ENCODE assay signal across 9 mouse cellular contexts in the genomic region with DNA sequence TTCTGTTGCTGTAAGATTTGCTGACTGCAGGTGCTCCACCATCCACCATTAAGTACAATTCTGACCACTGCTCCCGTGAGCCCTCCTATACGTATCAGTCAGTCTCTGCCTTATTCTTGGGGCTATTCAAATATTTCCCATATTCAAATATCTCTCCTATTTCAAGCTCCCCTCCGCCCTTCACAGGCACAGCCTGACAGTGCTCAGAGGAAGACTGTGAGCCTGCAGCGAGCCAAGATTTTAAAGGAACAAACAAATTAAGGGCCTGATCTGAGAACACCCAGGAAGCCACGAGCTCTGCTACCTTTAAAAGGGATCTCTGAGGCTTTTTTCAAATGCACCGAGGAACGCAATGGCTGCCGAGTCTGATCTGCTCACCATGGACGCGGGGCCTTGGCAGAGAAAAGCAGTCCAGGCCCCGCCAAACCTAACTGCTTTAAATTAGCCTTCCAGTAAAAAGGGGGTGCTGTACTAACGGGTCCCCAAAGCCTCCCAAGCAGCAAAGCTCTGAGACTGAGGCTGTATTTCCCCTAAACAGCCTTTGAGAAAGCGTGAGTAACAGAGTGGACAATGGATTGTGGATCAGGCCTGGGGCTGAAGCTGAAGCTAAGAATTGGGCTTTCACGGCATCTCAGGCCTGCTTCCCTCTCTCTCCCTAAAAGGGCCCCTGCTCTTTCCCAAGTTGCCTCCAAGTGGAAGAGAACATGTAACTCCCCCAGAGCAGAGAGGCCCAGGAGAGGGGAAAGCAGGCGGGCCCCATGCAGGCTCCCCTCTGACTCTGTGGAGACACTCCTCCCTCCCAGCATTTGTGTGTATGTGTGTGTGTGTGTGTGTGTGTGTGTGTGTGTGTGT. TPM values are rescaled to one million over a fixed set of nuclear protein-coding genes. Genes with fewer than 3 reads are reported as not detected.
A peak's percentile ranks its signal among the peaks of the same experiment; 100 is the strongest.
DNase-seq lines count a peak whose midpoint lies in the region; ATAC-seq and TF ChIP-seq lines count a peak whose summit lies in the region.
"Had no signal": no experiment of that assay in that cellular context is flagged by ENCODE, and none has a peak within 500 bp of the region (broad histone marks: within the 10 kb centered on the region; RNA-seq: fewer than 3 reads in every experiment).

No protein-coding gene starts in this region.

- peaks cover 17% of the 10 kb centered on the region for H3K4me1 ChIP-seq in kidney, adult 2 months (ENCODE audit: control insufficient read depth, insufficient read depth, low read length)
- peaks cover 6% of the 10 kb centered on the region for H3K4me1 ChIP-seq in embryonic facial prominence, embryonic 11.5 days (ENCODE audit: control insufficient read depth, insufficient read depth, low read length)
- peaks cover 69% of the 10 kb centered on the region for H3K4me1 ChIP-seq in hindbrain, embryonic 10.5 days (replicated peaks)
- H3K4me1 ChIP-seq in lung, embryonic 16.5 days (replicated peaks; ENCODE audit: control insufficient read depth, insufficient read depth, low read length) = peaks cover 50% of the 10 kb centered on the region
- H3K4me1 ChIP-seq in stomach, embryonic 14.5 days (ENCODE audit: control insufficient read depth, insufficient read depth, low read length) = peaks cover 62% of the 10 kb centered on the region

- 71% methylated on average over 15 of the region's 15 CpGs for WGBS in kidney, adult 2 months
- 33% methylated on average over 15 of the region's 15 CpGs for WGBS in embryonic facial prominence, embryonic 11.5 days
- WGBS in hindbrain, embryonic 10.5 days = 40% methylated on average over 15 of the region's 15 CpGs
- WGBS in lung, embryonic 16.5 days = 23% methylated on average over 15 of the region's 15 CpGs
- WGBS in stomach, embryonic 14.5 days = 20% methylated on average over 15 of the region's 15 CpGs

- no peaks in the 10 kb centered on the region for H3K36me3 ChIP-seq in kidney, adult 2 months (ENCODE audit: control insufficient read depth, insufficient read depth, low read length)
- no peaks in the 10 kb centered on the region for H3K36me3 ChIP-seq in embryonic facial prominence, embryonic 11.5 days (replicated peaks; ENCODE audit: control insufficient read depth, insufficient read depth, low read depth, low read length)
- no peaks in the 10 kb centered on the region for H3K36me3 ChIP-seq in hindbrain, embryonic 10.5 days
- H3K36me3 ChIP-seq in lung, embryonic 16.5 days (ENCODE audit: control insufficient read depth, insufficient read depth, low read length) = no peaks in the 10 kb centered on the region
- H3K36me3 ChIP-seq in stomach, embryonic 14.5 days (ENCODE audit: control insufficient read depth, insufficient read depth, low read length) = no peaks in the 10 kb centered on the region

- DNase-seq in kidney, adult 2 months = no peak
- DNase-seq in kidney, postnatal 25 days = no peak
- peak; percentile 68 for DNase-seq in embryonic facial prominence, embryonic 11.5 days (ENCODE audit: low spot score)
- DNase-seq in hindbrain, embryonic 10.5 days (ENCODE audit: low spot score) = peak; percentile 35
- DNase-seq in adrenal gland, postnatal 36 days = no peak
- DNase-seq in frontal cortex, postnatal 10 days (ENCODE audit: low spot score in 2 of 2) = no peak

- TF ChIP-seq CTCF in kidney, adult 2 months (conservative IDR thresholded peaks at IDR 0.05; ENCODE audit: insufficient read depth, insufficient read length, low read depth, low read length) = no peak

- no peak overlapping the region for H3K4me2 ChIP-seq in embryonic facial prominence, embryonic 11.5 days (ENCODE audit: low read depth, low read length)
- peak overlapping the region; percentile 3; the same call in 1 of the 2 replicates for H3K4me2 ChIP-seq in lung, embryonic 16.5 days (ENCODE audit: low read depth, low read length)
- peak overlapping the region; percentile 25 for H3K4me2 ChIP-seq in stomach, embryonic 14.5 days (replicated peaks; ENCODE audit: low read depth, low read length)

- no peaks in the 10 kb centered on the region for H3K27me3 ChIP-seq in kidney, adult 2 months (replicated peaks; ENCODE audit: control insufficient read depth, insufficient read depth, low read length)
- peaks cover 6% of the 10 kb centered on the region for H3K27me3 ChIP-seq in embryonic facial prominence, embryonic 11.5 days (ENCODE audit: control insufficient read depth, insufficient read depth, low read length)
- peaks cover 44% of the 10 kb centered on the region for H3K27me3 ChIP-seq in hindbrain, embryonic 10.5 days (ENCODE audit: insufficient read depth, poor library complexity, severe bottlenecking)
- H3K27me3 ChIP-seq in lung, embryonic 16.5 days (ENCODE audit: control insufficient read depth, insufficient read depth, low read depth, low read length) = no peaks in the 10 kb centered on the region
- H3K27me3 ChIP-seq in stomach, embryonic 14.5 days (ENCODE audit: control insufficient read depth, insufficient read depth, low read length) = no peaks in the 10 kb centered on the region

- no peak overlapping the region for H3K4me3 ChIP-seq in kidney, adult 2 months (ENCODE audit: insufficient read depth, low read depth, low read length)
- H3K4me3 ChIP-seq in embryonic facial prominence, embryonic 11.5 days (ENCODE audit: low read depth, low read length) = no peak overlapping the region
- no peak overlapping the region for H3K4me3 ChIP-seq in hindbrain, embryonic 10.5 days
- H3K4me3 ChIP-seq in lung, embryonic 16.5 days (ENCODE audit: low read length) = no peak overlapping the region
- H3K4me3 ChIP-seq in stomach, embryonic 14.5 days (ENCODE audit: low read depth, low read length) = no peak overlapping the region

- ATAC-seq in embryonic facial prominence, embryonic 11.5 days (replicated peaks; ENCODE audit: insufficient number of reproducible peaks, low FRiP score, low TSS enrichment, low read depth) = peak; percentile 35; the same call in 1 of the 2 replicates
- peak; percentile 79 for ATAC-seq in lung, embryonic 16.5 days (ENCODE audit: low read depth)
- peak; percentile 76 for ATAC-seq in stomach, embryonic 14.5 days (ENCODE audit: insufficient number of reproducible peaks, insufficient read depth, low FRiP score, low read depth)

- TF ChIP-seq POLR2A in kidney, adult 2 months (IDR thresholded peaks at IDR 0.05; ENCODE audit: low read depth, low read length) = no peak

- H3K9me3 ChIP-seq in embryonic facial prominence, embryonic 11.5 days (replicated peaks; ENCODE audit: control insufficient read depth, low read length) = no peaks in the 10 kb centered on the region
- H3K9me3 ChIP-seq in hindbrain, embryonic 10.5 days = no peaks in the 10 kb centered on the region
- H3K9me3 ChIP-seq in lung, embryonic 16.5 days (ENCODE audit: control insufficient read depth, low read length) = no peaks in the 10 kb centered on the region
- no peaks in the 10 kb centered on the region for H3K9me3 ChIP-seq in stomach, embryonic 14.5 days (ENCODE audit: control insufficient read depth, low read depth, low read length)

- H3K9ac ChIP-seq in embryonic facial prominence, embryonic 11.5 days (replicated peaks; ENCODE audit: low read length) = peak overlapping the region; percentile 59
- peak overlapping the region; percentile 36 for H3K9ac ChIP-seq in lung, embryonic 16.5 days (ENCODE audit: low read length)
- H3K9ac ChIP-seq in stomach, embryonic 14.5 days (replicated peaks; ENCODE audit: low read depth, low read length) = peak overlapping the region; percentile 43
- H3K9ac ChIP-seq: liver, embryonic 14.5 days had no signal

- H3K27ac ChIP-seq in kidney, adult 2 months (ENCODE audit: insufficient read depth, low read depth, low read length) = peak overlapping the region; percentile 45; the same call in 1 of the 2 replicates
- peak overlapping the region; percentile 69; the same call in 1 of the 2 replicates for H3K27ac ChIP-seq in embryonic facial prominence, embryonic 11.5 days (replicated peaks; ENCODE audit: low read depth, low read length)
- H3K27ac ChIP-seq in hindbrain, embryonic 10.5 days = peak overlapping the region; percentile 79
- peak overlapping the region; percentile 90 for H3K27ac ChIP-seq in lung, embryonic 16.5 days (ENCODE audit: low read length)
- H3K27ac ChIP-seq in stomach, embryonic 14.5 days (ENCODE audit: low read length) = peak overlapping the region; percentile 99
- H3K27ac ChIP-seq: liver, embryonic 14.5 days had no signal

RNA-seq across cellular contexts. Expression of a gene that starts 29.3 kb away (rescaled TPM):
- 11.2 and 14.2 TPM in 2 replicates for polyA plus RNA-seq in kidney, adult 2 months (2012; rRNA removed)
- polyA plus RNA-seq in embryonic facial prominence, embryonic 11.5 days (2014; fragmentation: Nextera tagmentation; extraction: Ambion mirVana) = 18.9 and 19.3 TPM in 2 replicates
- 15.4 and 19.5 TPM in 2 replicates for polyA plus RNA-seq in hindbrain, embryonic 10.5 days (2016; fragmentation: Nextera tagmentation; extraction: Ambion mirVana)
- 13.8 and 14.0 TPM in 2 replicates for polyA plus RNA-seq in lung, embryonic 16.5 days (2015; fragmentation: Nextera tagmentation; extraction: Ambion mirVana)
- 19.0 and 20.3 TPM in 2 replicates for polyA plus RNA-seq in stomach, embryonic 14.5 days (2014; fragmentation: Nextera tagmentation; extraction: Ambion mirVana)
- total RNA-seq in adrenal gland, postnatal 36 days (2021) = 1 to 10 TPM; 5.1 to 9.3 TPM

RNA-seq across cellular contexts. Expression of a gene that starts 48.0 kb away (rescaled TPM):
- polyA plus RNA-seq in kidney, adult 2 months (2012; rRNA removed) = 118 and 126 TPM in 2 replicates
- 64.8 and 67.9 TPM in 2 replicates for polyA plus RNA-seq in embryonic facial prominence, embryonic 11.5 days (2014; fragmentation: Nextera tagmentation; extraction: Ambion mirVana)
- polyA plus RNA-seq in hindbrain, embryonic 10.5 days (2016; fragmentation: Nextera tagmentation; extraction: Ambion mirVana) = 33.5 and 36.5 TPM in 2 replicates
- 66.2 and 72.0 TPM in 2 replicates for polyA plus RNA-seq in lung, embryonic 16.5 days (2015; fragmentation: Nextera tagmentation; extraction: Ambion mirVana)
- polyA plus RNA-seq in stomach, embryonic 14.5 days (2014; fragmentation: Nextera tagmentation; extraction: Ambion mirVana) = 103 and 107 TPM in 2 replicates
- total RNA-seq in adrenal gland, postnatal 36 days (2021) = 100 to 1,000 TPM; 102 to 158 TPM

Comparison
In these comparisons a context has a peak if more than half of its experiments do, and no peak if none do; other contexts are left out.
1. DNase-seq: peak in embryonic facial prominence, embryonic 11.5 days (single experiment) and hindbrain, embryonic 10.5 days (single experiment); none in kidney, adult 2 months (single experiment), kidney, postnatal 25 days (0 of 2), adrenal gland, postnatal 36 days (0 of 2) and frontal cortex, postnatal 10 days (0 of 2).
2. H3K27ac ChIP-seq: peak in every context shown above with its lines; median percentile 99 in stomach, embryonic 14.5 days; 90 in lung, embryonic 16.5 days; 79 in hindbrain, embryonic 10.5 days; 69 in embryonic facial prominence, embryonic 11.5 days; 45 in kidney, adult 2 months.
3. Peak in every context shown above with its lines, with median percentiles within 50 percentile points of each other: ATAC-seq and H3K9ac ChIP-seq.